Mouse (Mus musculus) CD4-positive, CD25-positive, alpha-beta regulatory T cell, adult 4 months (primary cell): ENCODE measurements around the gene Dusp9. TPM values are rescaled to one million over a fixed set of nuclear protein-coding genes. Genes with fewer than 3 reads are reported as not detected.

Experiments
- ATAC-seq: one replicate; pipeline ENCODE4 v1.8.0; 2017
- polyA plus RNA-seq, 2 experiments: library from polyadenylated mRNA; unstranded; fragments of 100-300 nt; shearing (Covaris generic); gene quantifications; one replicate each; pipeline ENCODE4 v1.2.1; 2017

Gene Dusp9
- polyA plus RNA-seq: under 1 TPM in 1 of 2 experiments, not detected in 1; 0.31 TPM

DNA sequence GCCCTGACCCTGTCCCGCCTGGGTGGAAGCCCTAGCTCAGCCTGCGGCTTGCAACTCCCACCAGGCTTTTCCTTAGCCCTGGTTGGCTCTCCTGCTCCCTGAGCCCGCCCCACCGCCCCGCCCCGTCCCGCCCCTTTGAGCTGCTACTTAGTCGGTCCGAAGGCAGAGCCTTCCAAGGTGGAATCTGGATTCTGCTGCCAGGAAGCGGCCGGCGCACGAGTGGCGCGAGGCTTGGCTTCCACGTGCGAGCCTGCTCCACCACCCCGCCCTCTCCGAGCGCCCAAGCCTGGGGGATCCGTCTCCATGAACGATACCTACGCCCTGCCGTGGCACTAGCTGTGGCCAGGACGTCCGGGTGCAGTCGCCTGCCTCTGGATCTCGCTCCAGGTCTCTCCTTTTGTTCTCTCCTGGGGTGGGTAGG is at the start of gene Dusp9:
Gene Dusp9, plus strand, starts transcription at position 165 of the 421 bp plus-strand sequence.
- ATAC-seq: peak; percentile 53

DNA sequence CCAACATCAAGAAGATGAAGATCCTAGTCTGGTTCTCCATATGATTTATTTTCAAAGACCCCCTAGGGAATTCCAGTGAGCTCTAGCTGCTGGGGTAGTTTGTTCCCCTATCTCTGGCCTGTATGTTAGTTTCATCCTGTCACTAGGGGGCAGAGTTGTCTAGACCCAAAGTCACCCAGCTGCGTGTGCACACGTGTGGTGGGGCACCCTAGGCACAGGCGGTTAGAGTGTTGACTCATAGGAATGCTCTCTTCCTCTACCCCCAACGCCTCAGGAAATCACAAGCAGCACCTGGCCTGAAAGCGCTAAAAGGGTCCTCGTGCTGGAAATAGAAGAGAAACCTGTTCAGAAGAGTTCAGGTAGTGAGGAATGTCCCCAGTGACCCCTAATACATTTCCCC is 46.0 kb upstream of the Dusp9 start:
- ATAC-seq: peak; percentile 78

DNA sequence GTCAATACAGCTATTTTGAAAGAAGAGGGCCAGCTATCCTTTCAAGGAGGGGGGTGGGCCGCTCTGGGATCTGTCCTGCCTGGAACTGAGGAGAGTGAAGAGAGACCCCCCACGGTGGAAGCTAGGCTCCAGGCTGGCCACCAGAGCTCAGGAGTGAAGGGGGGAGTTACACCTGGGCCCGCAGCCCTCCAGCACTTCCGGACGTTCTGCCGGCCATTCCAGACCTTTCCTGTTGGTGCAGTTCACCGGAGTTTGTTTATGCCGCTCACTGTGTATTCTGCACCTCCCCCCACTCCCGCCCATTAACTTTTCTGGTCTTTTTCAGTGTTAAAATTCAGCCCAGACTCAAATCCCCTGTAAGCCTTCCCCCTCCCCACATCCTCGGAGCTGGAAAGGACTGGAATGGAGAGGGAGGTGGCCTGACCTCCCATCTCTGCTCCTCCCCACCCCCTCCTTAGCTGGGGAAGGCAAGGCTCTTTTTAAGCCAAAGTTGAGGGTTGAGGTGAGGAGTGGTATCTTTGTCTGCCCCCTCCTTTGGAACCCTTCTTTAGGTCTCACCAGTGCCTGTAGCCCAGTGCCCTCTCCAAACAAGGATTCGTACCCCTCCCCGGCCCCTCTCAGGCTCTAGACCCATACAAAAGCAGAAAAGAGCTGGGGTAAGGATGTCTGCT is 44.6 kb upstream of the Dusp9 start:
- ATAC-seq: no peak

DNA sequence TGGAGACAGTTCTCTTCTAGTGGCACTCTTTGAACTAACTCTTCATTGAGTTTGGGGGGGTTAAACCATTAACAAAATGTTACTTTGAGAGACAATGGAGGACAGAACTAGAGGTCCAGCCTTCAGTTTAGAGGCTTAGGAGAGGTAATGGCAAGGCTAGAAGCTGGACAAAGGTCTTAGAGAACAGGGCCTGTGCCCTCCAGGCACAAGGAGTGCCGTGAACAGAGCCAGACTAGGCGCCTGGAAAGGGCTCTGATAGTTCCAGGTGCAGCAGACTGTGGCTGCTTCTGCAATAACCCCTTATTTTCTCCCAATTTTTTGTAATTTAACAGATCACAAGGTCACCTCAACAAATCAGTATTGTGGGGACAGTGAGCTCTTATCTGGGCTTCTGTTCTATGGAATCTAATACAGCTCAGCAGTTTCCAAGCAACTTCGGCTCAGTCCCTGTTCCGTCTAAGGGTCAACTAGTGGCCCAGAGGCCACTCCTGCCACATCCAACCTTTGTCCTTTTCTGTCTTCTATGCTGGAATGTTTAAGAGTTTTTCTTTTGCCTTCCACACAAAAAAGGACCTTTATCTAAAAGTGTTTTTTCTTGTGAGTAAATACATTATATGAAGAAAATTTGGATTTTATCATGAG is 43.8 kb upstream of the Dusp9 start:
- no peak for ATAC-seq

DNA sequence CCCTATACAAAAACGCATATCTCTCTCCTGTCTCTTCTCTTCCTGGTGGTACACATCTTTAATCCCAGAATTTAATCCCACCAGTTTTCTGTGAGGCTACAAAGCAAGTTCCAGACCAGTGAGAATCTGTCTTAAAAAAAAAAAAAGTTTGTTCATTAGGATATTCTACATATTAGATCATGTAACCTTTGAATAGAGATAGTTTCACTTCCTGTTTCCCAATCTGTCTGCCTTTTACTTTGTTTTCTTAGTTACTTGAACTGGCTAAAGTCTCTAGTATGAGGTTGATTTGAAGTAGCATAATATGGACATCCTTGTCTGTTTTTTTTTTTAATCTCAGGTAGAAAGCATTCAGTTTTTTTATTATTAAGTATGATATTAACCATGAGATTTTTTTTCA is 37.8 kb upstream of the Dusp9 start:
- no peak for ATAC-seq

DNA sequence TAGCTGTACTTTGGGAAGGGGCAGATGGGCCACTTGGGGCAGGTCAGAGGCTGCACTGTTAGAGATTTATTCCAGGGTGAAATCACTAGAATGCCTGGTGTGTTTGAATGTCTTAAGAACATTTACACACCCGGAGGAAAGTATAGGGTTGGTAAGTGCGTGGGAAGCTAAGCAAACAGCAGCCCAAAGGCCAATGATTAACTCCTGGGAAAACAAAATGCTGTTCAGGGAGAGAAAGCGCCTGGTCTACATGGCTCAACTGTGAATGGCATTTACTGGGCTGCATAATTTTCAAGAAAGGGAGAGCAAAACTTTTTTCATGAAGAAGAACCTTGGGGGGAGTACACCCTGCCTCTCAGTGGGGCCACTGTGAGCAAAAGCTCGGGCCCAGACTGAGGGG is 25.6 kb upstream of the Dusp9 start:
- ATAC-seq: no peak

DNA sequence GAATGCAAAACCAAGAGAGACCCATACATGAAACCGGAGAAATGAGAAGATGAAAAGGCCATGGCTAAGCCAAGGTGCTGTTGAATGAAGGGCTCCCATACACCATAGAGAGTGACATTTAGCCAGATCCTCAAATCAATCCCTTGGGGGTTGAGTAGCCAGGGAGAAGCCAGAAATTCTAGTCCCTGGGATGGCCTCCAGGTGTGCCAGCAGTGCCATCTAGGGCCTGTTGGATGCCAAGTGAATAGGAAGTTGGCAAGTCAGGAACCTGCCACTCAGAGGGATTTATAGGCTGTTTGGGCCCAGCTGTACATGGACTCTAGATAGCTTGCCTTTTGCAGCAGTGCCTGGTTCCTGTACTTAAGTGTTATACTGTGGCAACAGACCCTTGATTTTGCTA is 23.3 kb upstream of the Dusp9 start:
- no peak for ATAC-seq

DNA sequence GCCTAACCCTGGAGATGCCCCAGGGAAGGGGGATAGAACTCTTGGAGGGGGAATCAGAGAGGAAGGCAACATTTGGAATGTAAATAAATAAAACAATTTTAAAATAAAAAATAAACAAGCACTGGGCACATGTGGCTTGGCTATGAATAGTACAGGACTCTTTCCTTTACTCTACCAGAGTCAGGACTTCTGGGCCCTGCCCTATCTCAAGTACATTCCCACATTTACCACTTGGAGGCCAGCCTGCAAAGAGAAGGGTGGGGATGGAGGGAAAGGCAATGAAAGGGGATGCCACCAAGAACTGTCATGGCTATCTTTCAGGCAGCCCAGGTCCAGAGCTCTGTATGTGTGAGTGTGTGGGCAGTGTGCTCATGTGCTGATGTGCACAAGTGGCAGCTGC is 19.8 kb upstream of the Dusp9 start:
- ATAC-seq: no peak

DNA sequence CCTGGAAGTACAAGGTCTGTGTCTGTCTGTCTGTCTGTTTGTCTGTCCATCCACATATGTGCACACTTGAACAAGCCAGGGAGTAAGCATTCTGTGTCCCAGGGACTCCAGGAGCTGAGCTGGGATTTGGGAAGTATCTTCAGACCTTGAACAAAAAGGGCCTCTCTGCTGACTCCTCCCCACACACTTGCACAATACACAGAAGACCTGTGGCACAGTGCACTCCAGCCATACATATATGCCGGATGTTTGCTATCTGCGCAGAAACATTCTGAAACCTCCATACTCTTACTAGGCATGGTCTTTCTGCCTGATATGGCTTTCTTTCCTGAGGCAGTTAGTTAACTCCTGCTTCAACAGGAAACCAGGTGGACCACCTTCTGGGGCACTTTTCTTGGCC is 19.3 kb upstream of the Dusp9 start:
- no peak for ATAC-seq

DNA sequence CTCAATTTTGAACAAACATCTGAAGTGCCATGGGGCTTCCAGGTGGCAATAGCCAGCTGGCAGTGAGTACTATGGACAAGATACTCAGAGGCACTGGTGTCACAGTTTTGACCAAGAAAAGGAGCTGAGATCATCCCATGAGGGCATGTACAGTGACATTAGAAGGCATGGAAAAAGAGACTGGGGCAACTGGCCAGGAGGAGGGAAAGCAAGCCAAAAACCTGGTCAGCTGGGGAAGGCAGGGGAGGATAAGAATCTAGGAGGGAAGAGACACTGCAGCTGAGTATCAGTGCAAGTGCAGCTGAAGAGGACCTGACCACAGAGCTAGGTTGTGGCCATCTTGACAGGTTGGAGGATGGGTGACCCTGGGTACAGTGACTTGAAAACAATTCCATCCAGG is 12.2 kb upstream of the Dusp9 start:
- ATAC-seq: no peak

DNA sequence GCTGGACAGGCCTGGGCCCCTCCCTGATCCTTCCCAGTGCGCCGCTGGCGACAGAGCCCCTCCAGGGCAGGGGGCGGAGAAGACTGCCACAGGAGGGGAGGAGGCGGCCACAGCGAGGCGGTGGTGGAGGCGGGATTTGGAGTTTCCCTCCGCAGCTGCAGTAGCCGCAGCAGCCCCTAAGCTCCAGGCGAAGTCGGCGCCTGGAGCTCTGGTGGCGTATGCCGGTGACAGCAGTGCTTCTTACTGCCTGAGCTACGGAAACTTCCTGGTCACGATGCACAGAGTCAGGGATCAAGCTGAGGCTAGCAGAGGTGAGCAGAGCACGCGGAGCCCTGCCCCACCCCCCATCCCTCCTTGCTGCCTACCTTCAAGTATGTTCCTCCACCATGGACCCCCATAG is 3.8 kb upstream of the Dusp9 start:
- ATAC-seq: no peak

DNA sequence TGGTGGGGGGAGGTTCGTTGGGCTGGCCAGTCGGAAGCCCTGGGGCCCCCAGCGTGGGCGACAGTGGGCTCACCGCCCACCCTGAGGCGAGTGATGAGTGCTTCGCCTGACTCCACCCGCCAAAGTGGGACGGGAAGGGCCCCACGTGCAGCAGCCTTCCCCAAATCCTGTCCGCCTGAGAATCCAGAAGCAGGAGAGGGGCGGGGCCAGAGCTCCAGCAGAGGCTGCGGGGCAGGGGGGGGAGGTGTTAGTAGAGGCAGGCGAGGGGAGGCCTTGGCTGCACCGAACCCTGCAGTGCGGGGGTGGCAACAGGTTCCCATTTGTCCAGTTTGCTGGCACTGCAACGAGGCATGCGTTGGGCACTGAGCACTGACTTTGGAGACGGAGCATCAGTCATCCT is 1.8 kb upstream of the Dusp9 start:
- no peak for ATAC-seq

DNA sequence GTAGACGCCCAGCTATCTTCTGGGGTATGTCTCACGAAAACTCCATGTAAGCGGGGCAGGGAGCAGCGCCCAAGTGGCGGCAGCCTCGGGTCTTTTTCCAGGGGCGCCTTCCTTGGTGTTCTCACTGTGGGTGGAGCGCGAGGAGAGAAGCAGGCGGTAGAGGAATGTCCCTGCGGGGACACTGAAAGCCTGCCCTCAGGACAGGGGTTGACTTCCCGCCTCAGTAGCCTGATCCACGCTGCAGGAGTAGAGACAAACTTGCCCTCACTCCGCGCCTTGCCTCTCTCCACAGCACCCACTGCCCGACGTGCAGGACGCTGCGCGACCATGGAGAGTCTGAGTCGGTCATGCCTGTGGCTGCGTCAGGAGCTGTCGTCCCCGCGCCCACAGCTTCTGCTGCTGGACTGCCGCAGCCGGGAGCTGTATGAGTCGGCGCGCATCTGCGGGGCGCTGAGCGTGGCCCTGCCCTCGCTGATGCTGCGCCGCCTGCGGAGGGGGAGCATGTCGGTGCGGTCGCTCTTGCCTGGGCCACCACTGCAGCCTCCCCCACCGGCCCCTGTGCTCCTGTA is 766 bp downstream of the Dusp9 start:
- no peak for ATAC-seq

DNA sequence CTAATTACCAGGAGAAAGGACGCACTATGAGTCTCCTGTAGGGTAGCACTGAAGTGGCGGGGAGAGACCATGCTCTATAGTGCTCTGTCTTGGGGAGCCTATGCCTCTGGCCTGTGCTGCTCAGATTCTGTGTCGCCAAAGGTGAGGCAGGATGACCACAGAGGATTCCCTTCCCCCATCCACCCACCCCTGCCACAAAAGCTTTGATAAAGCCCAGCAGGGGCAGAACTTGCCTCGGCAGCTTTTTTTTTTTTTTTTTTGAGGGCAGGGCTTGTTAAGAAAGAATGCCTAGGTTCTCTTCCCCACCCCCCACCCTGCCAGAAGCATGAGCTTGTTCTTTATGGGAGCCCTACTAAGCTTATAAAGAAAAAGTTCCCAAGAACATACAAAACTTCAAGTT is 5.9 kb downstream of the Dusp9 start:
- no peak for ATAC-seq

DNA sequence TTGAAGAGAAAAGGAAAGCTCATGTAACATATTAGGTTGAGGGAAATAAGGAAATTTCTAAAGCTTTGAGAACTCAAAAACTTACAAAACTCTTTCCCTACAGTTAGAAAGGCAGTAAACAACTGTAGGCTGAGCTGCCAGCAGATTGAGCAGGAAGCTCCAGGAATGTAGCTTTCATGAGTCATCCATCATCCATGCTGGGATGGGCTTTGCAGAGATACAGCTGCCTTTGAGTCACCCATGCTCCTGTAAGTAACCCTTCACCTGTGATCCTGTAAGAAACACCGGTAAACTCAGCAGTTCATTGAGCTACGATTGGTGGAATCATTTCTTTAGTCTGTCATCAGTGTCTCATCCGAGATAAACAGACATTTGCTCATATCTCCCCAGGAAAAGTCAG is 11.7 kb downstream of the Dusp9 start:
- ATAC-seq: no peak

DNA sequence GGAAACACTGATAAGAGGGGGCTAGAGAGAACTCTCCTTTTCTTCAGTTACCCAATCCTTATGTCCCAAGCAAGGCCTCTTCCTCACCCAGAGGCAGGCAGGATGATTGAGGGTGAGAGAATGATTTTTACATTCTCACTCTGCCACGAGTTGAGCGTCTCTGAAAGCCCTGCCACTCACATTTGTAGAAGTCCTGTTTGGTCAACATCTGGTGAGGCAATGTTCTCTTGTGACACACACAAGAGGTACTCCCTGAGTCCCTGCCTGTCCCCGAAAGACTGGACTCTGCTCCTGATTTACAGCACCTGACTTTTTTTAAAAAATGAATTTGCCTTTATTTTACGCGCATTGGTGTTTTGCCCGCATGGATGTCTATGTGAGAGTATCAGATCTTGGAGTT is 14.2 kb downstream of the Dusp9 start:
- ATAC-seq: no peak

DNA sequence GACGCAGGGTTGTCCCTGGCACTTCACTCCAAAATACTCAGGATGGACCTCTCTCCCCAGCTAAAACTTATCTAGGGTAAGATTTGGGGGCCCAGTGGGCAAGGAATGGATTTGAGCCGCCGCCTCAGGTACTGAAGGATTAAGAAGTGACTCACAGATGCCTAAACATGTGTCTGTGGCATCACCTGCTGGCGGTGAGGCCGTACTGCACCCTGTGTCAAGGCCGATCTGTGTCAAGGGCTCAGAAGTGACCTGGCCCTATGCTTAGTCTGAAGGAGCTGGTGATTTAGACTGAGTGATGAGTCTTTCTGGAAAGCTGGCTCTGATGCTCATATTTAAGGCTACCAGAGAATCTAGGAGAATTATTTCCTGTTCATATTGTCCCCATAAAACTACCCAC is 15.0 kb downstream of the Dusp9 start:
- peak; percentile 69 for ATAC-seq

DNA sequence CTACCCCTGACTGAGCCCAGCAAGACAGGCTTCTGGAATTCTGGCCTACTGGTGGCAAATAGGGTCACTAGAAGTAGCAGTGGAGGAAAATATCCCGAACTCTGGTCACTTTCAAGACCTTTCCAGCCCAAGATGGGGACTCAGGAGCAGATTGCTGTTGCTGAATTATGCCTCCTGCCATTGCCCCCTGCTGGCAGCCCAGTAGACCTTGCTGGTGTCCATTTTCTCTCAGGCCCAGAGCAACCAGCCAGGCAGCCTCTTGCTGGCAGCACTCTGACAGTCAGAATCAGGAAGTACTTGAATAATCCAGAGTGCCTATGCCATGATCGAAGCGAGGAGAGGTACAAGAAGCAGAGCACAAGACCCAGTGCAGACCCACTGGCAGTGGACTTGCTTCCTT is 16.3 kb downstream of the Dusp9 start:
- ATAC-seq: peak; percentile 35

DNA sequence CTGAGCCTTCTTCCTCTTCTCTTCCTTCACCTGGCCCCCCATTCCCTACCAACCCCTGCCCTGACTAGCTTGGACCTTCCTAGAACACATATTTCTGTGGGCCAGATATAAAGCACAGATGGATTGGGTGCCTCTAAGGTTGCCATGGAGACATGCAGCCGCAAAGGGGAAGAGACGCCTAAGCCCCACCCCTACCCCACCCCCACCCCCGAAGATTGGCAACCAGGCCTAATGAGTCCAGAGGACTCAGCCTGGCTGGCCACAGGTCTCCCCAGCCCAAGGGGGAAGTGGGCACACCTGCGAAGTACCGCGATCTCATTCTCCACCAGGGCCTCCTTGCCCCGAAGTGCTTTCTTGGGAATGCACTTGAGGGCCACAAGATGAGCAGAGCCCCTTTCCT is 19.2 kb downstream of the Dusp9 start:
- no peak for ATAC-seq

DNA sequence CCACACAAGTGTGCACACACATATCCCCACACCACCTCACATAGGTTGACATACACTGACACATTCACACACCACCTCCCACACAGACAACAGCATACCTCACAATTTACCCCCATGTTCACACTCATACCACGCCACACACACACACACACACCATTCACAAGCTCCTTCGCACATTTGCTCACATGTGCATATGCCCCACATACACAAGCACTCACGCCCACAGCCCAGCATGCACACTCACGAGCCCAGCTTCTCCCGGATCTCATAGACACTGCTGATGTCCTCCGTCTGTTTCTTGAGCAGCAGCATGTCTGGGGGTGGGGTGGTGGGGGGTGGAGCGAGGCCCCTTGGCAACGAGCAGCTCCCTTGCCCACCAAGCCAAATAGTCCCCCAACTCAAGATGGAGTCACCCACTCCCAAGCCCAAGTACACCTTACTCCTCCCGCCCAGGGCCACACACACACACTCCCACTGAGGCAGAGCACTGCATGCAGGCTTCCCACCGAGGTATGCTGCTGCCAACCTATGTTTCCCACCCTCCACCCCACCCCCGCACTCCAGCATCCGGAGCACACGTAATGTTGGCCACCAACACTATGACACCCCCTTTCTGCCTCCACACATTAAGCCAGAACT is 19.8 kb downstream of the Dusp9 start:
- no peak for ATAC-seq

DNA sequence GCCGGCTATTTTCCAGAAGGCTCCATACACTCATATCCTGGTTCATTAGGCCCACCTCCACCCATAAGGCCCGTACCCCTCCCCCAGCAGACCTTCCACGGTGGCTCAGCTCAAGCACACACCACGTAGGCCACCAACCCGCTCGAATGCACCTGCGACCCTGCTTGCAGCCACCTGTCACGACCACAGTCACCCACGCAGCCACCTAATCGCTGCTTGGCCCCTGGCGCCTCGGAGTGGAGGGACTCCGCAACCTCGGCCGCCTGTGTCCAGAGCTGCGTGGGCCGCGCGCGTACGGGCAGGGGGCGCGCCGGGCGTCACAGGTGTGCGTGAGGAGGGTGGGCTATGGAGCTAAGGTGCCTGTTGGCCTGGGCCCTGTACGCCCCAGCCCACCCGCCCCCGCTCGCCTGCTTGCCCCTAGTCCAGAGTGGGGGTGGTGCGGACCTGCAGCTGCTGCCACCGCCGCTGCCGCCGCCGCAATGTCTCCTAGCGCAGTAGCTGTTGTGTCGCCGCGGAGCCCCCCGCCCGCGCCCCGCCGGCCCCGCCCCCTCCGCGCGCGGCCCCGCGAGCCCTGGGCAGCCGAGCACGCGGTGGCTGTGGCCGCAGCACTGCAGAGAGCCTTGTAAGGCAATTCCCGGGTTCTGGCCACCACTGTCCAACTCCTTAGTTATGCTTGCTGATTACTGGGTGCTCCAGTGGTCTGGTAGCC is 20.5 kb downstream of the Dusp9 start, which contains the start of gene Pnck:
Gene Pnck, minus strand, starts transcription at position 543 of the 709 bp plus-strand sequence.
- ATAC-seq: peak; percentile 63

DNA sequence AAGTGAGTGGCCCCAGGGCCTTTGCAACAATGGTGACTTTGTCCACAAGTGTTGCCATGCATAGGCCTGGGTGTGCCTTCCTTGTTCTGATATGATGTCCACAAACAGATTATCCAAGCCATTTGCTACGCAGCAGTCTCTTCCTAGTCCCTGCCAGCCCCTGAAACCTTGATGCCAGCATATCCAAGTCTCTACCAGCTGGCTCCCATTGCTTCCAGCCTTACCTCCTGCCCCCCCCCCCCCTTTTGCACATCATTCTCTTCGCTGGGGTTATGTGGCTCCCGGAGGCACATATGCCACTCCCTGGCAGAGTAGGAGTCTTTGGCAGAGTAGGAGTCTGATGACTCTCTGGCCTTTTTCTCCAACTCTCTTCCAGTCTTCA is 21.1 kb downstream of the Dusp9 start:
- no peak for ATAC-seq

DNA sequence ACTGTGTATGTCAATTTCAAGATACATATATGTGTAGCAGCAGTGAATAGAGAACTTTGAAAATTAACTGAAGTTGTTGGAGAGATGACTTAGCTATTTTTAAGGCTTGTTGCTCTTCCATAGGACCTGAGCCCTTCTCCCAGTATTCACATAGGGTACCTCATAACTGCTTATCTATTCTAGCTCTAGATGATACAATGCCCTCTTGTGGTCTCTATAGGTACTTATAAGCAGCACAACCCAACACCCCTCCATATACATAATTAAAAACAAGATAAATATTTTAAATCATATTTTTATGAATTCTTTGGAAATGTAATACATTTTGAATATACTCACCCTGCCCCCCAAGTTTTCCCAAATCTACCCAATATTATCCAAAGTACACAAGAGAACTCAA is 23.9 kb downstream of the Dusp9 start:
- ATAC-seq: no peak
